Mouse (Mus musculus) spleen, postnatal 14 days (tissue): ENCODE data around the gene Gm826.

Source experiments
- DNase-seq, 2 experiments: peaks; one replicate each; pipeline ENCODE4 v3.0.0; 2021 to 2022; ENCODE audit warnings: low spot score in 2 of 2

Gm826 gene

DNA sequence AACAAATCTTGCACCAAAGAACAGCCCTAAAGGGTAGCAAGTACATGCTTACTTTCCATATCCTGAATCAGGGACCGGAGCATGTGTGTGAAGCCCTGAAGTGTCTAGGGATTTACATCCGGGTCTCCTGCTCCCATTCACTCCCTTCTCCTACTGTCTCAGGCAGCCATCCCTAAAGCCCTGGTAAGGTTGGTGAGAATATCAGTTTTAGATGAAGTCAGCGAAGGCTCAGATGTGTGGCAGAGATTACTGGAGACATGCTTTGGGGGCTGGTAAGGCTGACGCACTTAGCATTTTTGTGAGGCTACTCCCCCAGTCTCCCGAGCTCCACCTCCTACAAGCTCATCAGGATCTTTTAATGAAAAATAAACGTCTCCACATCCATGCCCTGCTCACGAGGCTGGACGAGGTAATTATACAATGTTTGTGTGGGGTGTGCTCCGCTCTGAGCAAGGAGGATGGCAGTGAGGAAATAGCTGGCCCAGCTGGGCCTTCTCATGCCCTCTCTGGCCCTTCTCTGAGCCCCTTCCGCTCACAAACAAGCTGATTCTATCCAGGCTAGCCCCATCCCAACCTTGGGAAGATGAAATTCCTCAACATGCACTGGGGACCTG is 45.3 kb downstream of the Gm826 start:
- DNase-seq = no peak

DNA sequence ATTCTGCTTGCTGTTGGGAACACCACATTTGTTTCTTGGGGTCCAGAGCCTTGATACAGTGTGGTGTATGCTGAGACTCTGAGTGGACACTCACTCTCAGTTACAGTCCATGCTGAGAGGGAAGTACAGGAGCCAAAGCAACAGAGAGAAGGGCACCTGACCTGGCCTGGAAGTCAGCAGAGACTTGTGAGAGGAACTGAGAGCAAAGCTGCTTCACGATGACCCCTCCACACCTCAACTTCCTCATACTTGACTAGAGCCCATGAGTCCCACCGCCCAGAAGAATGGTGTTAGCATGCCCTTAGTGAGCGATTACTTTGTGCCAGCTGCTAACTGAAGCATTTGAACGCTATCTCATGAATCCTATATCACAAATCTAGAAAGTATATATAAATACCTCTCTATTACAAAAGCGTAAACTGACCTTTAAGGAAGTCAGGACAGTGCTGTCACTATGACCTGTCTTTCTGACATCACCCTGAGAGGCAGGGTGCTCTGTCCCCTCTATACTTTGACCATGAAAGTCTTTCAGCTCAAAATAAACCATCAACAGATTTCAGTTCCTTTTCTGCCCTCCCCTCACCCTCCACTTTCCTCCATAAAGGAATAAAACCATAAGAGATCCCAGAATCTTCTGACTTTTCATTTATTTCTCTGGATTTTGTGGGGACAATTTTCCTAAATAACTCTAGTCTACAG is 57.9 kb downstream of the Gm826 start:
- DNase-seq = no peak

DNA sequence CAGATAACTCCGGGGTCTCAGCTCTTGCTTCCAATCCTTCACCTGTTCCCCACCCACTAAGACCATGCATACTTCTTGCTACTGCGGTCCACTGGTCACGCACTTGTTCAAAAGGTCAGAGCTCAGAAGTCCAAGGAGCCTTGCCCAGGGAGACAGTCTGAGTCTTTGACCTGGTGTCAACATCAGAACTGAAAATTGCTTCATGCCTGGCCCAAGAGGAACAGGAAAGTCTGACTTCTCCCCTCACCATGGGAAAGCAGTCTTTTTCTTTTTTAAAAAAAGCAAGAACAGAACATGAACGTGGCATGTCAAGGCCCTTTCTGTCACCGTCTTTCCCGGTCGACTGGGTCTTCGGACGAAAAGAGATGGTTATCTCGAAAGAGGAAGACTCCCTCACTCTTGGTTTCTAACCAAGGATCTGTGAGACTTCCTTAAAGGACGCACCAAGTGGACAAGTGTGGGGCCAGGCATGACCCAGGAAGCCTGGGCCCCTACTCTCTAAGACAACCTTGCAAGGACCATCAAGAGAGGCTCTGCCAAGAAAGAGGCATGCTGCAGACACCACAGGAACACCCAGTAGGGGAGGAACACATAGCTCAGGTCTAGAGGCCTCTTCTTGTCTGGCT is 66.0 kb downstream of the Gm826 start:
- no peak for DNase-seq

DNA sequence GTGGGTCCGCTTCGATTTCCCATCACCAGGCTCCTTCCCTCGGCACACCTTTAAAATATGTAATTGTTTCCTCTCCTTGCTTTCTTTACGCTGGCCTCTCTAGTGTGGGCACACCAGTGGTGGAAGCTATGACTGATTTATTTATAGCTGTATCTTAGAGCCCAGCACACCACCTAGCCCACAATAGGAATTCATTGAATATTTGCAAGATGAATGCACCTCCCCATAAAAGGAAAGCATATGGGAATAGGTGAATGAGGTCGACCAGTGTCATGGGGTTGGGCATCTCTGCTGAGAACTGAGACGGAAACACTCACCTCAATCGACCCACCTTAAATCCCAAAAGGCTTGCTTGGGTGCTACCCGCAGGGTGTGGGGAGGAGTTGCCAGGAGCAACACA is 70.1 kb downstream of the Gm826 start:
- DNase-seq = no peak

DNA sequence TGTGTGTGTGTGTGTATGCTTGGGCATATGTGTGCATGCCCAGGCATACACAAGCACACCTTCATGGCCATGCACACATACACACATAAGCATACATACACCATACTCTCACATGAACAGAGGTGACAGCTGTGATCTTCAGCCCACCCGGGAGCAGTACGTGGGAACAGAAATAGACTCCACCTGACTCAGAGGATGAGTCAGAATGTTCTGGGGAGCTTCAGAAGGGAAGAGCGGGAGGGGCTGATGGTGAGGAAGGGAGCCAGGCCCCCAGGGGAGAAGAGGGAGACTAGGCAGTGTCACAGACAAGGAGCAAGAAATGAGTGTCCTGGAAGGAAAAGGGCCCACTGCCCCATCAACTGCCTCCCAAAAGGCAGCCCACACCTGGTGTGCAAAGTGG is 72.4 kb downstream of the Gm826 start:
- DNase-seq = no peak
